Mouse (Mus musculus) ovary, postnatal 36 days (tissue): ENCODE data around the gene Polk.

Experiments
- DNase-seq: peaks from one replicate; pipeline ENCODE4 v3.0.0; 2022; ENCODE audit warnings: low spot score, mixed read lengths

The Polk gene

DNA sequence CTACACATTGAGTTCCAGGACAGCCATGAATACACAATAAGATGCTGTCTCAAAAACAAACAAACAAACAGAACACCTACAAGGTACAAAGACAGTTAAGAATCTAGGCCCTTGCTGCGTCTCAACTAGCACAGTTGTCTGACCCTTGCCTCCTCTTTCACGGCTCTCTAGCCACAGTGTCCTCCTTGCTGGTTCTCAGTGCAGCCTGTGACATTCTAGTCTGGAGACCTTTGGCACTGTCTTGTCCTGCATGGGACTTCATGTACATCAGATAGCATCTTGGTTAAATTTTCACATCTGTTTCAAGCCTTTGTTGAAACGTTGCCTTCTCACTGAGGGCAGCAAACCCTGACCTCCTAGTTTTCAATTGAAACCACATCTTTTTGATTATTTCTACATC lies 13.6 kb downstream of the Polk start:
- DNase-seq, result no peak

DNA sequence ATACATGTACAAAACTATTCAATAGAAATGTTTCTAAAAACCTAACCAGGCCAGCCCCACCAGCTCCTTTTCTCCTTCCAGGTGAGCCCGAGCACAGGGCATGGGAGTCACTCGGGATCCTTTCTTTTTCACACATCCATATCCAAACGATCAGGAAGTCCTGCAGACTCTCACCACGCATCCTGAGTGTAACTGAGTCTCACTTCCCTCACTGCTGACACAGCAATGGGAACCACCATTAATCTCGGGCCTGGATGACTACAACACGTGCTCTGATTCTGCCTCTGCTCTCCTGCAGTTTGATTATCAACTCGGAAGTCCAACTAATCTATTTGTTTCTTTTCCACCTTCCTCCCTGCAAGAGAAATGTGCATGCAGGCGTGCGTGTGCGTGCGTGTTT lies 14.5 kb downstream of the Polk start:
- no peak for DNase-seq

DNA sequence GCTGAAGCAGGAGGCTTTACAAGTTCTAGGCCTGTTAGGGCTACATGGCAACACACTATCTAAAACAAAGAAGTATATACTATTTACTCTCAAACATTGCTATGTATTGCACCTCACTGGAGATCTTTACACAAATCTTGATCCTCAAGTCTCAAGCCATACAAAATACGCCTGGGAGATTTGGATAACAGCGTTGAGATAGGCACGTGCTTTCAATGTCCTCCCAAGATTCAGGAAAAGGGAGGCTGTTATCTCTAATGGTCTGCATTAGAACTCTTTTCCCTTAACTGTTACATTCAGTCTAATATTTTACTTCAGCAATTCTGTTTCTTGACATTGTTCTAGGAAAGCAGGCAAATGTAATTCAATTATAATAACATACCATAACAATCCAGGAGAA lies 15.4 kb downstream of the Polk start:
- no peak for DNase-seq

DNA sequence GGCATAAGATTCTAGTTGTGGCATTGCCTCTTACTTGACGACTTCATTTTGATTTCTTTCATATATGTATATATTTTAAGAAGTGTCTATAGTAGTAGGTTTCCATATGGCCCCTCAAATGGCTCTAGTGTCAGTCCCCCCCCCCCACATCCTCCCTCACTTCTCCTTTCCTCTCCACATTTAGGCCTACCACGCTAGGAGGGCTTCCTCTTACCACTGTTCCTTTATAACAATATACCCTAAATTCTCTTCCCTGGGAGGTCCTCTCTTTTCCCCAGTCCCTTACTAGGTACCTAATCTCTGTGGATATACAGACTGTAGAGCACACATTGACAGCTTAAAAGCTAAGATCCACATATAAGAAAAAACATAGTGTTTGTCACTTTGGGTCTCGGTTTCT lies 21.1 kb downstream of the Polk start:
- no peak for DNase-seq

DNA sequence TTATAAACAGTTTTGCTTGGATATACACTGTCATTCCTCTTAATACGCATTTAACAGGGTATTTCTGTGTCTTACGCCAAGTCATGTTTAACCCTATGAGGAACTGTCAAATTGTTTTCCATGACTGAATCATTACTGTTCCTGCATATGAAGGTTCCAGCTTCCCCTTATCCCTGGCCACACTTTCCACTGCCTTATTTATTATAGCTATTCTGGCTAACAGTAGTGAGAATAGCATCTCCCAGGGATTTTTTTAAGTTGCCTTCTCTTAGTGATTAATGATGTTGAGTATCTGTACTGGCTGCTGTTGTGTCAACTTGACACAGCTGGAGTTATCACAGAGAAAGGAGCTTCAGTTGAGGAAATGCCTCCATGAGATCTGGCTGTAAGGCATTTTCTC lies 25.0 kb downstream of the Polk start:
- DNase-seq, result no peak

DNA sequence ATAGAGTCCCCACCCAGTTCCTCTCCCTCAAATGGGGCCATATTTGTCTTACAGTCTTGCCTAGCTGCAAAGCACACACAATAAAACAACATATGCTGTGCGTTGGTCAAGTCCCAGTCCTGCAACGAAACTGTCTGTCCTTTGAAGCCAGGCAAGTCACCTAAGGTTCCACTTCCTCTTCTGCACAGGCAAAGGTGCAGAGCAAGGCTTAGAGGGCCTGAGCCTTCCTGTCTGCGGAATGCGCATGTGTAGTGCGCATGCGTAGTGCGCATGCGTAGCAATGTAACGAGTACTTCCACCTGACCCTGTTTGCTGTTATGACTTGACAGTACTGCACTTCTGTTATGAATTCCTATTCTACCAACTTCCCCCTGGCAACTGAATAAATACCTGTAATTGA lies 26.1 kb downstream of the Polk start:
- DNase-seq, result no peak

DNA sequence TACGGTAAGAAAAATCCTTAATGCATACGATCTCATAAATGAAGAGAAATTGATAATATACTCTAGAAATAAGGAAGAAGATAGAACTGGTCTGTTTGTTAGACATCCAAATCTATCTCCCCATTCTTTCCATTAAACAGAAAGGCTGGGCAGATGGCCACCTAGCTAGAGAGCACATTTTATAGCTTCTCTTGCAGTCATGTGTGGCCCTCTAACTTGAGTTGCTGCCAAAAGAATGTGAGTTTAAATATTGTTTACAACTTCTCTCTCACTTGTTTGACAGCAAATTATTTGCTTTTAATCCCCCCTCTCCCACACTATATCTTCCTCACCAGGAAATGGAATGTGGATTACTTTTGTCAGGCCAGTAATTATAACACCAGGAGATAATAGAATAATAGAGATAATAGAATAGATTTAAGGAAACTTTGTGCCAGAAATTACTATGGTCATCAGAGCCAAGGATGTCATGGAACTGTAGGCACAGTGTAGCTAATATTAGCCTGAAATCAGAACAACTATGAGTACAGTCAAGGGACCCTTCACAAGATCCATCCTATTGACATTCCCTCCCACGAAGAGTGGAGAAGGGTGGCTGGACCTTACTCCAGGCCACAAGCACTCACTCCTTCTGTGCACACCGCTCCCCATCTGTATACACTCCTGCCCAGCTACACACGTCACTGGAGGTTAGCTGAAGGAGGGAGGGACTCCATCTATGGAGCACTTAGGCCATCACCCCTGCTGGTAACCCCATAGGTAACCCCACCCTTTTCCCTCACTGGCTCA lies 28.0 kb downstream of the Polk start:
- DNase-seq, result no peak

DNA sequence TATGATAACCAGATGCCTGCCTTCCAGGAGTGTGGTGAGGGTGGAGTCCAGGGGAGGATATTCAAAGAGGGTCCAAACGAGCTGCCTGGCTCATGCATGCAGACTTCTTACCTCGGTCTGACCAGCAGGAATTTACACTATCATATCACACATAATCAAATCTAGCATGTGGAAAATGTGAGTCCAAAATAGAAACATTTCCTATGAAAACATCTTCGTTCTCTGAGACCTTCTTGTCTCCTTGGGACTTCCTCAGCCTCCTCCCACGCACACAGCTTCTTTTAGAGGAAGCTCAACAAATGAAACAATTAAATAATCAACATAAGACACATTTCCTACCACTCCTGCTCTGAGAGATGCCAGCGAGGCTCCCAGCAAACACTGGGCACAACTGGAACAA lies 30.5 kb downstream of the Polk start:
- DNase-seq, result no peak

DNA sequence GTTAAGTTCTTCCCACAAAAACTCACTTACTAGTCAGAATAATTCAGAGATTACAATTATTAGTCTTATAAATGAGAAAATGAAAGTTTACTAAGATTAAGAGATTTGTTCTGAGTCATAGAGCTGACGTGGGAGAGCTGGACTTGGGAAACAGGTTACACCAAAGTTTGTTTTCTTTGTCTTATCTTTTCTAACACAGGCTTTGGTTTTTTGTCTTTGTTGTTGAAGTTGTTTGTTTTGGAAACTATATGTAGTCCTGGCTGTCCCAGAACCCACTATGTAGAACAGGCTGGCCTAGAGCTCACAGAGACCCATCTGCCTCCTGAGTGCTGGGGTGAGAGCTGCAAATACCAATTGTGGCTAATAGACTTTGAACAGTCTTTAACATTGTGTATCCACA lies 31.1 kb downstream of the Polk start:
- DNase-seq, result no peak

DNA sequence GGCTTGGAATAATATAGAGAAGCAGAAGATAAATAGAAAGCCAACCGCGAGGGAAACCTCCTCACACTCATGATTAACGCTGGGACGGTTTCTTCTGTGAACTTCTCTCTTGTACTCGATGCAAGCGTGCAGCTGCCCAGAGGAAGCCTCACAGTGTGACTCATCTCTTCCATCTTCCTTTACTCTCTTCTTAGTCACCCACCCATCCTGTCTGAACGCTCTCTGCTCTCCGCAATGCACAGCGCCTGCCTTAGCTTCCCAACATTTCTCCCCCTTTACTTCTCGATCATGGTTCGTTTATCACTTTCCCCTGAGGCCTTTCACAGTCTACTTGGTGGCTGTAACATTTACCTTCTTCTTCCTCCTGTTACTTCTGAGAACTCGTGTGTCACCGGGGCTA lies 31.7 kb downstream of the Polk start:
- no peak for DNase-seq

DNA sequence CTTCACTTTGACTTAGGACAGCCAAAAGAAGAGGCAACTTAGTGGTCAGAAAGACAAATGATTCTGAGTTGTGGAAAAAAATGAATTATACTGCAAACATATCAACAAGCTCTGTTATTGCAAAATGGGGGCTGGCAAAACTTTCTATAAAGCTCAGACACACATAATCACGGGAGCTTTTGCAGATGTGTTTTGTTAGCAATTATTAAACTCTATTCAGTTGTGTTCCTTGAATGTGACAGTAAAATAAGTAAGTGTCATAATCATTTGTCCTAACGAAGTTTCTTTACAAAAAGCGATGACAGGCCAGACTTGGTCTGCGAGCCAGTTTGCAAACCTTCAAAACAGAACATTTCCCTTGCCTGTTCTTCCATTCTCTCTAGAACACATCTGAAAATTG lies 34.8 kb downstream of the Polk start:
- no peak for DNase-seq

DNA sequence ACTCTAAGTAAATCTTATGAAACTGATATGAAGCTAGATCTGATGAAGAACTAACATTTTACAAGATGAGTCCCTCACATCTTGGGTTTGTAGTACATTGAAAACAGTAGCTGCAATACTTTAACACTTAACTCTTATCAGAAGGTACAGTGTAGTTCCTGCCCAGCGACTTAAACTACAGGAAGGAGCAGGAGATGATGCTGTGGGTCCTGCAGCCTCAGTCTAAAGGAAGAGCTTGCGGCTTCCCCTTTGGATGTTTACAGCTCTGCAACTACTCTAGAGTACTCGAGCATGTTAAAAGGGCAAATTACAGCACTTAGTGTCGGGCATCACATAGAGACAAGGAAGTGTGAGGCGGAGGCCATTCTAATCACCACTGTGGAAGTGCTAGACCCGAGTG lies 36.1 kb downstream of the Polk start:
- DNase-seq, result no peak

DNA sequence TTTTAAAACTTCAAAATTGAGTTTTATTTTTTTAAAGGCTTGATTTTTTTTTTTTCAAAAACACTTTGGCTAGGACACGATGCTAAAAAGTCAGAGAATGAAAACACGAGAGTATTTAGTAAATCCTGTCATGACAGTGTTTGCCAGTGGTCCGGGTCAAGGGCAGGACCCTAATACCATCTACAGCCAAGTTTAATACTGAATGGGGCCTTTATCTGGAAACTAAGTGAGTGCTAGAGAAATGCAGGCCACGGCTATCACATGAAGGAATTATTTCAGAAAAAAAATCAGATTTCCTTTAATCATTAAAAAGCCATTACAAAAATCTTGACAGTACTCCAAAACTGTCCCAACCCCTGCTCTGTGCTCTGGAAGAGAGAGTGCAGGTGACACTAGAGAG lies 36.7 kb downstream of the Polk start:
- no peak for DNase-seq

DNA sequence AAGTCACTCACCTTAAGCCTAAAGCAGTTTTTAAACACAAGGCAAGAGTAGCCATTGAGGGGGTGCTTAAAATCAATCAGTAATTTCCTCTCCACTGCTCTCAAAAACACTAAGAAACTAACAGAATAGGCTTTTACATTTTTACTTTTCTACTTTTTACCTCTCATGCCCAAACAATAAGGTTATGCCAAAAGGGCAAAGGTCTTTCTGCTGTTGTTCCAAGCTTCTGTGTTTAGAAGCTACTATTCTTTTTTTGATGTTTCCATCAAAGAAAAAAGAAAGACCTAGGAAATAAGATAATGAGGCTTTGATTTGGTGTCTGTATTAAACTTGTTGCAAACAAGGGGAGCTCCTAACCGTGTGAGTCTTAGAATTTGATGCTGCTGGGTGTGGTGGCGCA lies 42.5 kb downstream of the Polk start:
- DNase-seq, result no peak

DNA sequence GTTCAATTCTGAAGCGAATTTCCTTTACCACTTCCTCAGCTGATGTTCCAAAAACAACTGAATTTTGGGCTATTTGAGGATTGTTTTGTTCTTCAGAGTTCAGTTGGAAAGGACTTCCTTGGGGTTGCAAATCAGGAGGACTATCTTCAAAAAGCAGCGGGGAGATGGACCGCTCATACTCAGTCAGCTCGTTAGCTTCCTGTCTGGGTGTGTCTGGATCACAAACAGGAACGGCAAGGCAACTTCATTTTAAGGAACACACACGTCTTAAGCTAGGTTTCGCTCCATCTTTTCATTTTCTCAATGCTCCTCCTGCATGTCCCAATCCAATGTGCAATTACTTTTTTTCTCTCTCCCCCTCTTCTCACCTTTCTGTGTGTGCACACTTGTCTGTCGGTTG lies 45.7 kb downstream of the Polk start:
- no peak for DNase-seq

DNA sequence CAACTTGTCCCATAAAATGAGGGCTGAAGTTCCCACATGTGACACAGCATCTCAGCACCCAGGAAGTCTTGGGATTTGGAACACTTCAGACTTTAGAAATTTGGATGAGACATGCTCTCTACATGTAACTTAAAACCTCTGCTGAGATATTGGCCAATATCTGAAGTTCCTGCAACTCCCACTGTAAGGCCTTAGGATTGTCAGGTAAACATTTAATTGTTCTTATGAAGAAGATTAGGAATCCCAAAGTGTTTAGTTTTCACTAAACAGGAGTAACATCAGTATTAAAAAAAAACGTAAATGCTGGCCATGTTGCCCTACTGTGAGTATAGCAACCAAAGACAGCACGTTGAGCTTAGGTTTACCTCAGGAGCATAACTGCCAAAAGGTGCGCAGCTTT lies 51.9 kb downstream of the Polk start, which contains the start of gene Gm17622:
Gene Gm17622, plus strand, starts transcription at position 301 of the 400 bp plus-strand sequence.
- DNase-seq, result no peak

DNA sequence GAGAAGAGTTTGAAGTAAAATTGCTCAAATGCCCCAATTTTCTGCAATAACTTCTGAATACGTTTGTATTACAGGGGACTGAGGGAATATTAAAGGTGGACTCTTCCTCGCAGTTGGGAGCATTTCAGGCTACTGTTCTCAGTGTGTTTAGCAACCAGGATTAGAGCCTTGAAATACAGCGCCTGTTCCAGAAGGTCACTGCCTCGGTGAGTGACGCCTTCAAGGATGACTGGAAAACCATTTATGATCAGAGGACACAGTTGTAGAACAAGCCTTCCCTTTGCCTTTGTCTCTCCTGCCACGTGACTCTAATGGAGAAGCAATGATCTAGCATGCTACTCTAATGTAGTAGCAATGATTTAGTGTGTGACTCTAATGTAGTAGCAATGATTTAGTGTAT lies 54.4 kb downstream of the Polk start:
- no peak for DNase-seq

DNA sequence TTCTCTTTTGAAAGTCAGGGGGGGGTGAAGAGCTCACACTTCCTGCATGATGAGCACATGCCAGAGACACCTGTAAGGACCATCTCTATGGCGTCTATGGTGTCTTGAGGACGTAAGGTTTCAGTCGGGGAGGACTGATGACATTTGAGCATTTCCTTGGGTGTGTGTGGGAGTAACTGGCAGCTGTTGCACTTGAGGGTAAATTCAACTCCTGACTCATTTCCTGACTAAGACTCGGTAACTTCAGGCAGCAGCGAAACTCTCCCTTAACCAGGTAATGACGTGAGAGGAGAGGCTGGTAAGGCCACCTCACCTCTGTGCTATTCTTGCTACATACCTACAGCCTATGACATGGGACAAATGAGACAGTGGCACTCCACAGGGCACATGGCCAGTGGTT lies 55.1 kb downstream of the Polk start:
- no peak for DNase-seq

DNA sequence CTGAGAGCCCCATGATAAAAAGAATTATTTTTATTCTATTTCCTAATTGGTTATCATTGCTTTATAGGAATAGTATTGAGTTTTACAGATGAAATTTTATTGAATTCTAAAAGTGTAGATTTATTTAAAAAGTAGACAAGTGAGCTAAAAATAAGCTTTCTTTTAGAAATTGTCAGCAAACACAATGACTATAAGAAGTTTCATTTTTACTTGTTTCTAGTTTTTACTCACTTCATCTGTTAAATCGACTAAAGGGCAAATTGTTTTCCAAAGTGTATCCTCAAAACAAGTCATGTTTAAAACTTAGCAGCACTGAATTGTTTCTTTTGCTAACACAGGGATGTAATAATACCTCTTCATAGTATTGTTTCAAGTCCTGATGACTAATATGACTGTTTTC lies 63.4 kb downstream of the Polk start:
- DNase-seq, result no peak

DNA sequence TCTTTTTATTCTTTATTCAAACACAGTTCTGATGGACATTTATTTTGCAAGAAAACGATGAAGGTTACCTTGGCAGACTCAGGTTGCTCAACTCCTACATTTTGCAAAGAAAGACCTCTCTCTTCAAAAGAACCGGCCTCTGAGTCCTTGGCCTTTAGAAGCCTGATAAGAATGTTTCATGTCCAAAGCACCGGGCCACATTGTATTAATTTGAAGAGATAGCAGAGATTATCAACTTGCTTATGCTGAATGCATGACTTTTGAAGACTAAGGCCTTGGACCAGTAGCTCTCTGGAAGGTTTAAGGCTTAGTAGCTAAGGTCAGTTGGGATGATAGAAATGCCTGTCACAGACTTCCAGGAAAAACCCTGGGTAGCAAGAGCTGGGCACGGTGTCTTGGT lies 65.2 kb downstream of the Polk start:
- DNase-seq, result no peak

DNA sequence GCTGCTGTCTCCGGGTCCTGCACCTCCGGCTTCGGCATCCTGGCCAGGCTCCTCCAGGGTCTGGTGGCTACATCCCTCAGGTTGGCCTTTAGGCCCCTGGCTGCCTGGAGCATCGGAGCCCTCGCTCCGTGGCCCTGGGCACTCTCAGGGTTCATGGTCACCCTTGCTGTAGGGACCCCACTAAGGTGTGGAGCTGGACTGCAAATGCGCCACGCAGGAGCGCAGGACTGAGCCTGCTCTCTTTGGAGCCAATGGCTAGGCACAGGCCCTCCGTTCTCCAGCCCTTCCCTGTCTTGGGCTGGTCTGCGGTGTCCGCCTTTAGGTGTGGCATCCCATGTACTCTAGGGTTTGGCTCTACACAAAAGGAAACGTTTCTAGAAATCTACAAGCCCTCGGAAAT lies 71.4 kb downstream of the Polk start, which contains the start of gene Ankdd1b:
Gene Ankdd1b, minus strand, starts transcription at position 242 of the 400 bp plus-strand sequence.
- DNase-seq, result no peak

DNA sequence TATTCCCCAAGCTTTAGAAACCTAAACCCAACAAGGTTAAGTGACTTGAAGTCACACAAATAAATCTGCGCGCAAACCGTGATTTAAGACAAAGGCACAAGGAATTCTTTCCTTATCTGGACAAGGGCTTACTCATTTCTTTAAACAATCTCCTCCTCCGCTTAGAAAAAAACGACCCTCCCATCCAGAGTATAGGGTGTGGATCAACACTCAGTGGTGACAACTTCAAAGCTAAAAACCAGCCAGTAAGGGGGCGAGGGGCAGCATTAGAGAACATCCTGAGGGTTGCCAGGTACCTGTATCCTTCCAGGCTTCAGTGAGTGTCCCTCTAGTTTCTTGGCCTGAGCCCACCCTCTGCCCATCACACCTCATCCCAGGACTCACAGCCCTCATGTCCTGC lies 71.8 kb downstream of the Polk start:
- DNase-seq, result no peak

DNA sequence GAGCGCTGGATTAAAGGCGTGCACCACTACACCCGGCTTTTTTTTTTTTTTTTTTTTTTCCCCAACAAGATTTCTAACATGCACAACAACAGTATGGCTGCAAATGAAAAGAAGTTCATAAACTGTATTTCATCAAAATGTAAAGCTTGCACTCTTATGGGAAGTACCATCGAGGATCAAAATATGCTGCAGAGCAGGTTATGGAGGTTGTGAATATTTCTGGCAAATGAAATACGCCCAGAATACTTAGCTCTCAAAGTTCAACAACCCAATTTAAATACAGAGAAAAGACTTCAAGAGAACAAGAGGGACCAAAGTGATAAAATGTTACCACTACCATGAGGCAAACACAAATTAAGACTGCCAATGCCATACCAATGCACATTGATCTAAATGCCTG lies 73.7 kb downstream of the Polk start:
- DNase-seq, result no peak

DNA sequence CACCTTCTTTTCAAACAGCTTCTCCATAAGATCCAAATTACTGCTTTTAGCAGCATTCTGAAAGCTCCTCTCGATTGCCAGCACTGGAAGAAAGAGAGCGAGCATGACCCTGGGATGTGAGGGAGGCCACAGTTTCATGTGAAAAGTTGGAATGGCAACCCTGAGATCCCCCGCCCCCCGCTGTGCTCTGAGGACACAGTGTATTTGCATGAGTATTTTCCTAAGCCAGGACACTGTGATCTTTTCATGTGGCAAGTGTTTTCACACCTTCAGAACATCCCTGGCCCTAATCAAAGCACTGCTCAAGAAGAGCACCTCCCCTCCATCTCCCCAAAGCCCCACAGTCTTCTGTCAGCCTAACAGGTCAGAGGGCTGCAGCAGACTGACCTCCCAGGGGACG lies 77.1 kb downstream of the Polk start:
- no peak for DNase-seq
